Mouse (Mus musculus) CD4-positive naive resting alpha-beta T cell, adult 76 days (primary cell): ENCODE data around the gene Skint5. TPM values are rescaled to one million over a fixed set of nuclear protein-coding genes. Genes with fewer than 3 reads are reported as not detected.

Experiments
- total RNA-seq: library from RNA; stranded (reverse); gene quantifications from one replicate; pipeline ENCODE4 v1.2.4, GENCODE M21; 2023

Gene Skint5
- total RNA-seq, result not detected

DNA sequence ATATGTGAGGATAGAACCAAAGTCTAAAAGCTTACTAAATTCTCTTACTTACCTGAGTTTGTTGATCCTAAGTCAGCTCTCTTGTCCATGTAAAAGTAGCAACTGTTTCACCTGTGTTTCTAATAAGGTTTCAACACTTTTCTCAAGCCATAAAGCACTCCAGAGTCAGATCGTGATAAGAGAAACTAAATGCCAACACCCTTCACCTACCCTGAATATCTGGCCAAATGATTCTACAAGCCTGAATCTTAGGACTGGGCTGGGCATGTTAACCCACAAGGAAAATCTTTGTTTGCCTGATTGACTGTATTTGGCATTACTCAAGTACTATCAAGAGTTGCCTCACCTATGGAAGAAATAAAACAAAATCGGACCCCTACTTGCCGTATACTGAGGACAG, at the start of gene Skint5:
Gene Skint5, minus strand, starts transcription at position 101 of the 400 bp plus-strand sequence.

Other genes with a start within 250 kb of the Skint5 start
- not detected for gene Skint11, start 163.9 kb upstream of the Skint5 start, total RNA-seq